Mouse (Mus musculus): ENCODE measurements around the gene Manba. TPM values are rescaled to one million over a fixed set of nuclear protein-coding genes. Genes with fewer than 3 reads are reported as not detected.
A peak's percentile ranks its signal among the peaks of the same experiment; 100 is the strongest.

Manba gene
- polyA plus RNA-seq, 1 experiment from 2014 or later, result 5.9 TPM

GRCm38 (mm10) chr3:135575126-135575525 lies 89.7 kb downstream of the Manba start:
- no peak for DNase-seq

GRCm38 (mm10) chr3:135578588-135579140 lies 93.3 kb downstream of the Manba start:
- H3K4me2 ChIP-seq (ENCODE audit: low read length), result no peak overlapping the region
- H3K9ac ChIP-seq (replicated peaks; ENCODE audit: low read length), result no peak overlapping the region
- no peak for ATAC-seq (ENCODE audit: low FRiP score, low TSS enrichment)
- no peaks in the 10 kb centered on the region for H3K27me3 ChIP-seq (ENCODE audit: control insufficient read depth, insufficient read depth, low read length)
- DNase-seq, result no peak
- H3K4me1 ChIP-seq (ENCODE audit: control insufficient read depth, insufficient read depth, low read length), result 0 out of 2 replicates have a peak, but pooled peaks cover 4% of the 10 kb centered on the region
- H3K27ac ChIP-seq (replicated peaks; ENCODE audit: low read depth, low read length), result no peak overlapping the region
- H3K36me3 ChIP-seq (ENCODE audit: control insufficient read depth, insufficient read depth, low read length), result no peaks in the 10 kb centered on the region
- H3K4me3 ChIP-seq (replicated peaks; ENCODE audit: low read depth, low read length), result no peak overlapping the region
- no peaks in the 10 kb centered on the region for H3K9me3 ChIP-seq (ENCODE audit: control insufficient read depth, low read length)
- WGBS, result 56% methylated on average over 5 of the region's 5 CpGs

More at GRCm38 (mm10) chr3:135575126-135575525, 89.7 kb downstream of the Manba start:
- Histone ChIP-seq H3K9me3 (ENCODE audit: control insufficient read depth, low read length) (no peaks in the 10 kb centered on the region), H3K4me2 (ENCODE audit: low read length) (no peak overlapping the region), H3K27ac (replicated peaks; ENCODE audit: low read depth, low read length) (no peak overlapping the region), H3K9ac (replicated peaks; ENCODE audit: low read length) (no peak overlapping the region), H3K36me3 (ENCODE audit: control insufficient read depth, insufficient read depth, low read length) (no peaks in the 10 kb centered on the region), H3K4me3 (replicated peaks; ENCODE audit: low read depth, low read length) (no peak overlapping the region), H3K27me3 (ENCODE audit: control insufficient read depth, insufficient read depth, low read length) (no peaks in the 10 kb centered on the region), H3K4me1 (ENCODE audit: control insufficient read depth, insufficient read depth, low read length) (no peaks in the 10 kb centered on the region)
- 86% methylated on average over 3 of the region's 3 CpGs for WGBS
- no peak for ATAC-seq (ENCODE audit: low FRiP score, low TSS enrichment)

DNA sequence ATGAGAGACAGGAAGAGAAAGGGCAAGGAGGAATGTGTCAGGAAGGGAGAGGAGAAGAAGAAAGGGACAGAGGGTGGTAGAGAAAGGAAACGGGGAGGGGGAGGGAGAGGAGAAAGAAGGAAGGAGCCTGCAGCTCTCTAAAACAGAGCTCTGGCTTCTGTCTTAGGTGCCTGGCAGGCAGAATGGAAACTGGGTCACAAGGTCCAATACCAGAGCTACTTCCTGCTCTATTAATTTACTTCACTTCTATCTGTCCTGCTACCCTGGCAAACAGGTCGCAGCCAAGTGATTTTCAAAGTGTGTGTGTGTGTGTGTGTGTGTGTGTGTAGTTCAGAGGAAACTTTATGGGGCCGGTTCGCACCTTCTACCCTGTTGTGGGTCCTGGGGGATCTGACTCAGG lies 93.8 kb downstream of the Manba start:
- Histone ChIP-seq H3K27me3 (ENCODE audit: control insufficient read depth, insufficient read depth, low read length) (no peaks in the 10 kb centered on the region), H3K27ac (replicated peaks; ENCODE audit: low read depth, low read length) (no peak overlapping the region), H3K4me3 (replicated peaks; ENCODE audit: low read depth, low read length) (no peak overlapping the region), H3K36me3 (ENCODE audit: control insufficient read depth, insufficient read depth, low read length) (0 out of 2 replicates have a peak, but pooled peaks cover 2% of the 10 kb centered on the region), H3K4me1 (ENCODE audit: control insufficient read depth, insufficient read depth, low read length) (0 out of 2 replicates have a peak, but pooled peaks cover 4% of the 10 kb centered on the region), H3K9ac (replicated peaks; ENCODE audit: low read length) (no peak overlapping the region), H3K4me2 (ENCODE audit: low read length) (no peak overlapping the region), H3K9me3 (ENCODE audit: control insufficient read depth, low read length) (no peaks in the 10 kb centered on the region)
- ATAC-seq (ENCODE audit: low FRiP score, low TSS enrichment) (no peak), DNase-seq (no peak)
- WGBS, result 74% methylated on average over 4 of the region's 4 CpGs

- no peak overlapping the region for H3K4me2 ChIP-seq (ENCODE audit: low read length)
- no peak for ATAC-seq (ENCODE audit: low FRiP score, low TSS enrichment)
- H3K27me3 ChIP-seq (ENCODE audit: control insufficient read depth, insufficient read depth, low read length), result no peaks in the 10 kb centered on the region
- no peak overlapping the region for H3K9ac ChIP-seq (replicated peaks; ENCODE audit: low read length)
- no peak overlapping the region for H3K4me3 ChIP-seq (replicated peaks; ENCODE audit: low read depth, low read length)
- 0 out of 2 replicates have a peak, but pooled peaks cover 4% of the 10 kb centered on the region for H3K4me1 ChIP-seq (ENCODE audit: control insufficient read depth, insufficient read depth, low read length)
- WGBS, result 88% methylated on average over 21 of the region's 21 CpGs
- 0 out of 2 replicates have a peak overlapping the region, but pooled peaks have one; percentile 45 for H3K27ac ChIP-seq (replicated peaks; ENCODE audit: low read depth, low read length)
- 0 out of 2 replicates have a peak, but pooled peaks cover 6% of the 10 kb centered on the region for H3K36me3 ChIP-seq (ENCODE audit: control insufficient read depth, insufficient read depth, low read length)
- no peak for DNase-seq
- no peaks in the 10 kb centered on the region for H3K9me3 ChIP-seq (ENCODE audit: control insufficient read depth, low read length)
Measured at GRCm38 (mm10) chr3:135580439-135581275, 95.2 kb downstream of the Manba start.

GRCm38 (mm10) chr3:135581606-135582117 lies 96.3 kb downstream of the Manba start:
- no peak overlapping the region for H3K4me3 ChIP-seq (replicated peaks; ENCODE audit: low read depth, low read length)
- DNase-seq (peak; percentile 76), ATAC-seq (ENCODE audit: low FRiP score, low TSS enrichment) (peak; percentile 62; the same call in 1 of the 2 replicates)
- H3K27me3 ChIP-seq (ENCODE audit: control insufficient read depth, insufficient read depth, low read length), result no peaks in the 10 kb centered on the region
- H3K4me2 ChIP-seq (ENCODE audit: low read length), result no peak overlapping the region
- H3K9ac ChIP-seq (replicated peaks; ENCODE audit: low read length), result no peak overlapping the region
- H3K36me3 ChIP-seq (ENCODE audit: control insufficient read depth, insufficient read depth, low read length), result 0 out of 2 replicates have a peak, but pooled peaks cover 9% of the 10 kb centered on the region
- no peaks in the 10 kb centered on the region for H3K9me3 ChIP-seq (ENCODE audit: control insufficient read depth, low read length)
- WGBS, result 14% methylated on average over 10 of the region's 10 CpGs
- H3K27ac ChIP-seq (replicated peaks; ENCODE audit: low read depth, low read length), result 0 out of 2 replicates have a peak overlapping the region, but pooled peaks have one; percentile 45
- 0 out of 2 replicates have a peak, but pooled peaks cover 4% of the 10 kb centered on the region for H3K4me1 ChIP-seq (ENCODE audit: control insufficient read depth, insufficient read depth, low read length)

DNA sequence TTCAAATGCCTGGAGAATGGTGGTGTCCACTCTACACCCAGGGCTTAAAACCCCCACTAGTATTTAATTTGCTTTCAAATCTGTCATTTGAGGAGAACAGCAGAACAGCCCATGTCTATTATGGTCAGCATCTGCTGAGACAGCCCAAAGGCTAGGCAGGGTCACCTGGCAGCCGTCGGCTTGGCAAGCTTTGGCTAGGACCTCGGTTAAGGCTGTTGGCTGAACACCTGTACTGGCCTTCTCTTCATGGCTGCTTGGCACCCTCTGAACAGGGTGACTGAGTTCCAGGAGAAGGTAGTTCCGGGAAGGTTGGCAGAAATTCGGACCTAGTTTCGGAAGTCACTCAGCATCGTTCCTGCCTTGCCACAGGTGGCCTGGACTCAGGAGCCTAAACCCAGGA lies 96.8 kb downstream of the Manba start:
- no peak for ATAC-seq (ENCODE audit: low FRiP score, low TSS enrichment)
- Histone ChIP-seq H3K27ac (replicated peaks; ENCODE audit: low read depth, low read length) (no peak overlapping the region), H3K9me3 (ENCODE audit: control insufficient read depth, low read length) (no peaks in the 10 kb centered on the region), H3K9ac (replicated peaks; ENCODE audit: low read length) (no peak overlapping the region), H3K4me3 (replicated peaks; ENCODE audit: low read depth, low read length) (no peak overlapping the region), H3K4me2 (ENCODE audit: low read length) (no peak overlapping the region), H3K36me3 (ENCODE audit: control insufficient read depth, insufficient read depth, low read length) (peaks cover 12% of the 10 kb centered on the region; the same call in 1 of the 2 replicates), H3K4me1 (ENCODE audit: control insufficient read depth, insufficient read depth, low read length) (0 out of 2 replicates have a peak, but pooled peaks cover 4% of the 10 kb centered on the region), H3K27me3 (ENCODE audit: control insufficient read depth, insufficient read depth, low read length) (no peaks in the 10 kb centered on the region)
- DNase-seq, result no peak
- WGBS, result 92% methylated on average over 7 of the region's 7 CpGs

- Histone ChIP-seq H3K4me2 (ENCODE audit: low read length) (no peak overlapping the region), H3K9ac (replicated peaks; ENCODE audit: low read length) (no peak overlapping the region), H3K27me3 (ENCODE audit: control insufficient read depth, insufficient read depth, low read length) (no peaks in the 10 kb centered on the region), H3K4me3 (replicated peaks; ENCODE audit: low read depth, low read length) (no peak overlapping the region), H3K9me3 (ENCODE audit: control insufficient read depth, low read length) (no peaks in the 10 kb centered on the region), H3K27ac (replicated peaks; ENCODE audit: low read depth, low read length) (no peak overlapping the region), H3K4me1 (ENCODE audit: control insufficient read depth, insufficient read depth, low read length) (0 out of 2 replicates have a peak, but pooled peaks cover 4% of the 10 kb centered on the region), H3K36me3 (ENCODE audit: control insufficient read depth, insufficient read depth, low read length) (peaks cover 35% of the 10 kb centered on the region)
- no peak for ATAC-seq (ENCODE audit: low FRiP score, low TSS enrichment)
- 62% methylated on average over 6 of the region's 6 CpGs for WGBS
- DNase-seq, result no peak
Measured at GRCm38 (mm10) chr3:135585482-135585881, 100.1 kb downstream of the Manba start.

DNA sequence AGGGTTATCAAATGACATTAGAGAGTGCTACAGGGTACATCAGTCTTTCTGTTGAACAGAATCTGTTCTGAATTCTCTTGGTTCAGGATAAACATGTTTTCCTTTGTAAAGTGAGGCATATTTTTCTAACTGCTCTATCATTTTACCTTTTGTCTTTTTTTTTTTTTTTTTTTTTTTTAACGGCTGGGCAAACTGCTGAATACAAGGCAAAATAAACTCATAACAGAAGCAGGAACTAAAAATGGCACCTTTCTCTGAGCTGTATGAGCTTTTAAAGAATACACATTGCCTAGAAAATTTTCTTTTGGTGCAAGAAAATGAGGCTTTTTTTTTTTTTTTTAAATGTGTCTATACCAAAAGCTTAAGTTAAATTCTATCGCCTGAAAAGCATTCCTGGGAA lies 100.6 kb downstream of the Manba start:
- Histone ChIP-seq H3K36me3 (ENCODE audit: control insufficient read depth, insufficient read depth, low read length) (peaks cover 37% of the 10 kb centered on the region), H3K27ac (replicated peaks; ENCODE audit: low read depth, low read length) (no peak overlapping the region)

More for the DNA sequence above, 100.6 kb downstream of the Manba start:
- no peaks in the 10 kb centered on the region for H3K9me3 ChIP-seq (ENCODE audit: control insufficient read depth, low read length)
- H3K27me3 ChIP-seq (ENCODE audit: control insufficient read depth, insufficient read depth, low read length), result no peaks in the 10 kb centered on the region
- 89% methylated on average over 2 of the region's 2 CpGs for WGBS
- ATAC-seq (ENCODE audit: low FRiP score, low TSS enrichment), result no peak
- DNase-seq, result no peak
- no peak overlapping the region for H3K9ac ChIP-seq (replicated peaks; ENCODE audit: low read length)
- H3K4me1 ChIP-seq (ENCODE audit: control insufficient read depth, insufficient read depth, low read length), result 0 out of 2 replicates have a peak, but pooled peaks cover 4% of the 10 kb centered on the region
- H3K4me3 ChIP-seq (replicated peaks; ENCODE audit: low read depth, low read length), result no peak overlapping the region
- H3K4me2 ChIP-seq (ENCODE audit: low read length), result no peak overlapping the region
